Mouse (Mus musculus) mouse embryonic stem cell (cell line): Measurements from ENCODE around the gene Qrich1.
"Not testable (repeated sequence)": the region's sequence is repeated elsewhere in the genome, so short reads cannot be mapped to it uniquely, and the experiment has no call there.

Experiments
- in situ Hi-C, 2 experiments: fragments of 300-500 bp; cut with MboI; formaldehyde crosslinking; loops; 1 replicate in 1 of 2; 3 replicates in 1 of 2; pipeline ENCODE4 v1.14.3; 2019 to 2020; ENCODE audit warnings: low sequenced_read_pairs in 2 of 2, low pct_unique_long_range_greater_than_20kb in 1 of 2, mixed read lengths in 1 of 2; ENCODE audit not compliant: unreplicated experiment in 1 of 2

Qrich1 gene

GRCm38 (mm10) chr9:108573774-108574690, 57.4 kb downstream of the Qrich1 start:
- in situ Hi-C loops, result no loop called here

- in situ Hi-C loops, result no loop called here
These were observed 58.3 kb downstream of the Qrich1 start for GRCm38 (mm10) chr9:108574921-108575320.

GRCm38 (mm10) chr9:108575321-108576297, 59.0 kb downstream of the Qrich1 start:
- in situ Hi-C loops, result no loop called here

- in situ Hi-C loops, result no loop called here
These were observed 60.4 kb downstream of the Qrich1 start for GRCm38 (mm10) chr9:108577025-108577424.

GRCm38 (mm10) chr9:108577934-108578544, 61.4 kb downstream of the Qrich1 start:
- in situ Hi-C loops, result no loop called here

GRCm38 (mm10) chr9:108578545-108579343, 62.1 kb downstream of the Qrich1 start, which contains the start of gene Wdr6:
Gene Wdr6 (minus strand): TSS chr9:108578739.
- in situ Hi-C loops, result no loop called here

- in situ Hi-C loops, result no loop called here
These were observed 62.7 kb downstream of the Qrich1 start for GRCm38 (mm10) chr9:108579344-108579690.

GRCm38 (mm10) chr9:108587571-108588180, 71.1 kb downstream of the Qrich1 start:
- in situ Hi-C loops, result no loop called here

- in situ Hi-C loops, result no loop called here
These were observed 72.6 kb downstream of the Qrich1 start for GRCm38 (mm10) chr9:108589229-108589628.

- in situ Hi-C loops, result no loop called here
These were observed 74.9 kb downstream of the Qrich1 start for GRCm38 (mm10) chr9:108591462-108591861.

- in situ Hi-C loops, result no loop called here
These were observed 77.7 kb downstream of the Qrich1 start for GRCm38 (mm10) chr9:108594354-108594753.

GRCm38 (mm10) chr9:108596998-108597764, 80.6 kb downstream of the Qrich1 start, which contains the start of gene P4htm:
Gene P4htm (minus strand): TSS chr9:108597667.
- in situ Hi-C loops, result no loop called here

- in situ Hi-C loops, result no loop called here
These were observed 82.5 kb downstream of the Qrich1 start for GRCm38 (mm10) chr9:108599021-108599566.

GRCm38 (mm10) chr9:108600011-108600410, 83.4 kb downstream of the Qrich1 start:
- in situ Hi-C loops, result no loop called here

GRCm38 (mm10) chr9:108601986-108602385, 85.4 kb downstream of the Qrich1 start:
- in situ Hi-C loops, result no loop called here

- in situ Hi-C loops, result not testable (repeated sequence)
These were observed 91.3 kb downstream of the Qrich1 start for GRCm38 (mm10) chr9:108607929-108608328.

GRCm38 (mm10) chr9:108608889-108609288, 92.3 kb downstream of the Qrich1 start:
- in situ Hi-C loops, result no loop called here
